Mouse (Mus musculus) small intestine, adult 10 weeks (tissue): ENCODE data around the gene Olfr181. TPM values are rescaled to one million over a fixed set of nuclear protein-coding genes. Genes with fewer than 3 reads are reported as not detected.

Source experiments
- polyA plus RNA-seq: library from polyadenylated mRNA; stranded (reverse); fragments of 350-450 nt; fragmentation: Illumina TruSeq; extraction: RNeasy Lipid Tissue Mini Kit (QIAGEN cat#74804); gene quantifications from one replicate; pipeline ENCODE4 v1.2.3, GENCODE M21; 2014; ENCODE audit warnings: low replicate concordance

Olfr181 gene
- polyA plus RNA-seq: not detected

DNA sequence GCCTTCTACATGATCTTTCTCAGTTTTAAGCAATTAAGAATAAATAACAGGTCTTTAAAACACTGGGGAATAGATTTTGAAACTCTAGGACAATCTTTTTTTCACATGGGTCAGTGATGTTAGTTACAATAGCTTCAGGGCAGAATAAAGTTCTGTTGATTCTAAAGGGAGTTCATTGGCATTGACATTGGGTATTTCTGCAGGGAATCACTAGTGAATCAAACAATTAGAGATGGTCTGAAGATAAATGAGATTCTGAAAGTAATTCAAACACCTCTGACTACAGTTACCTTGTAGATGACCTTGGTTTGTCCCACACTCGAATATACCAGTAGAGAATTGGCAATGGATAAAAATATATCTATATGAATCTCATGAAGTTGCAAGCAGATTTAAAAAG, at the start of gene Olfr181:
Gene Olfr181 (minus strand): TSS at position 101 of the 400 bp plus-strand sequence.

DNA sequence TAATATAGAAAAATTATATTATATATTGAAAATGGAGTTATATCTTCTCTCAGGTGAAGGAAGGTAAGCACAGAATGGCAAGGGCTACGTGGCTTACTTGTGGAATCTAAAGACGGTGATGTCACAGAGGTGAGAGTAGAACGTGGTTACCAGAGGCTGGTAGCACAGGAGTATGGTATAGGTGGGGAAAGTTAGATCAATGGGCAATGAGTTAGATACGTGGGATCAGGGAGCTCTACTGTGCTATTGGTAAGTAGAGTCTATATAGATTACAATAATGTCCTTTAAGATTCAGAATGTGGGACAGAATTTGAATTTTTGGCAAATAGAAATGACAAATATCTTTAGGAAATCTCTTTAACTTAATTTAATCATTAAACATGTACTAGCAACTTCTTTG, 737 bp upstream of the Olfr181 start, which contains the start of gene Olfr180:
Gene Olfr180 (minus strand): TSS at position 101 of the 400 bp plus-strand sequence.

GRCm38 (mm10) chr16:58891963-58892362, 36.6 kb downstream of the Olfr181 start, which contains the start of gene Olfr178:
Gene Olfr178, minus strand, starts transcription at chr16:58892063.

Other genes starting within 250 kb of the Olfr181 start
- gene Gpr15, start 209.7 kb downstream of the Olfr181 start, polyA plus RNA-seq: not detected
- gene Cldnd1, start 200.8 kb downstream of the Olfr181 start, polyA plus RNA-seq: 278 TPM
- gene Olfr172, start 165.6 kb downstream of the Olfr181 start, polyA plus RNA-seq: not detected
- gene Olfr173, start 128.5 kb downstream of the Olfr181 start, polyA plus RNA-seq: not detected
- gene Olfr175-ps1, start 102.0 kb downstream of the Olfr181 start, polyA plus RNA-seq: not detected
- not detected for gene Olfr177, start 54.0 kb downstream of the Olfr181 start, polyA plus RNA-seq
- not detected for gene Olfr178, start 36.7 kb downstream of the Olfr181 start, polyA plus RNA-seq
- gene Olfr180, start 637 bp upstream of the Olfr181 start, polyA plus RNA-seq: not detected
- not detected for gene Olfr183, start 66.6 kb upstream of the Olfr181 start, polyA plus RNA-seq
- not detected for gene Olfr186, start 101.5 kb upstream of the Olfr181 start, polyA plus RNA-seq
- gene Olfr187, start 111.0 kb upstream of the Olfr181 start, polyA plus RNA-seq: not detected
- not detected for gene Olfr190, start 149.2 kb upstream of the Olfr181 start, polyA plus RNA-seq
- gene Olfr191, start 161.1 kb upstream of the Olfr181 start, polyA plus RNA-seq: not detected
- not detected for gene Olfr193, start 183.1 kb upstream of the Olfr181 start, polyA plus RNA-seq
- gene Olfr194, start 192.3 kb upstream of the Olfr181 start, polyA plus RNA-seq: not detected
- gene Olfr195, start 218.3 kb upstream of the Olfr181 start, polyA plus RNA-seq: not detected
- not detected for gene Olfr196, start 241.7 kb upstream of the Olfr181 start, polyA plus RNA-seq